Mouse (Mus musculus) kidney, postnatal 36 days (tissue): Measurements from ENCODE around the gene Cox7a2l.

Experiments used
- DNase-seq, 2 experiments: peaks; one replicate each; pipeline ENCODE4 v3.0.0; 2021 to 2022; ENCODE audit warnings: mixed read lengths in 2 of 2

Gene Cox7a2l

GRCm38 (mm10) chr17:83452451-83452850 is 64.7 kb downstream of the Cox7a2l start:
- no peak for DNase-seq
